Mouse (Mus musculus) forebrain, embryonic 16.5 days (tissue): ENCODE data around the gene Gas2l3. TPM values are rescaled to one million over a fixed set of nuclear protein-coding genes. Genes with fewer than 3 reads are reported as not detected.
A peak's percentile ranks its signal among the peaks of the same experiment; 100 is the strongest.

Experiments used
- ATAC-seq: fragments of 200-750 bp; cut with Nextera tagmentation; 2 replicates; pipeline ENCODE4 v1.8.0; 2017; ENCODE audit warnings: mild to moderate bottlenecking, moderate library complexity
- H3K27ac ChIP-seq: fragments of 300-500 bp; sonication (generic); 2 replicates; pipeline ENCODE4 v1.5.1; 2014; ENCODE audit warnings: low read length, control low read depth
- H3K27me3 ChIP-seq: fragments of 300-500 bp; sonication (generic); replicated peaks from 2 replicates; pipeline ENCODE4 v1.6.1; 2014; ENCODE audit warnings: low read length; ENCODE audit not compliant: control insufficient read depth, insufficient read depth
- H3K36me3 ChIP-seq: fragments of 300-500 bp; sonication (generic); 2 replicates; pipeline ENCODE4 v1.6.1; 2014; ENCODE audit not compliant: control insufficient read depth, insufficient read depth
- H3K4me1 ChIP-seq: fragments of 300-500 bp; sonication (generic); replicated peaks from 2 replicates; pipeline ENCODE4 v1.6.1; 2014; ENCODE audit warnings: low read length; ENCODE audit not compliant: control insufficient read depth, insufficient read depth
- H3K4me2 ChIP-seq: fragments of 300-500 bp; sonication (generic); 2 replicates; pipeline ENCODE4 v1.6.1; 2014; ENCODE audit warnings: mild to moderate bottlenecking, low read length, control low read depth
- H3K4me3 ChIP-seq: fragments of 300-500 bp; sonication (generic); replicated peaks from 2 replicates; pipeline ENCODE4 v1.5.1; 2014; ENCODE audit warnings: mild to moderate bottlenecking, low read length, control low read depth
- H3K9ac ChIP-seq: fragments of 300-500 bp; sonication (generic); replicated peaks from 2 replicates; pipeline ENCODE4 v1.6.1; 2014; ENCODE audit warnings: low read depth, low read length, control low read depth
- H3K9me3 ChIP-seq: fragments of 300-500 bp; sonication (generic); 2 replicates; pipeline ENCODE4 v1.6.1; 2016; ENCODE audit warnings: low read length; ENCODE audit not compliant: control insufficient read depth
- WGBS: fragments of 180-500 bp; shearing (Covaris S2); extraction: QIAGEN DNeasy Blood & Tissue Kit; methylation state at CpG from one replicate; pipeline ENCODE4 v1.1.7; 2014; 5-methylcytosine and 5-hydroxymethylcytosine counted together
- polyA plus RNA-seq: library from polyadenylated mRNA; unstranded; fragments of >200 nt; fragmentation: Nextera tagmentation; extraction: Ambion mirVana; gene quantifications from 2 replicates; pipeline ENCODE4 v1.2.1, GENCODE M21; 2015

Gas2l3 gene
- polyA plus RNA-seq, 1 experiment from 2014 or later = 10.2 TPM

DNA sequence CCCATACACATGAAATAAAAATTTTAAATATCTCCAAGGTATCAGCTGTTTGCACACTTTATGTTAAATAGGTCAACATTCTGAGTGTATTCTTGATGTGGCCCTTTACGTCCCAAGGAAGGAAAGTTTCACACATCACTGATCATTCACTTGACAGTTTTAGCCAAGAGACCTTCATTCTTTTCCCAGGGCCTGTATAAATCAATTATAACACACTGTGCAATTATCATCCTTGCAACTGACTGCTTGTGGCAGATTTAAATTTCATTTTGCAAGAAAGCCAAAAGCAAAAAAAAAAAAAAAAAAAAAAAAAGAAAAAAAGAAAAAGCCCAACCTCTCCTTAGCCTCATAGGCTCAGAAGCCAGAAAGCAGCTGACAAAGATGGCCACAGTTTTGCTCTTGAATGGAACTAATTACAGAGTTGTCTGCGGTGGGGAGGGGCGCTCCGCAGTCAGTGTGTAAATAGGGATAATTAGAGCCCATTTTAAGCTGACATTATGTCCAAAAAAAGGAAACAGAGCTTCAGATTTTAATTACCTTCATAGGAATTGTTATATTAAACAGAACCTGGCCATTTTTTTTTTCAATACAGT lies 52.1 kb downstream of the Gas2l3 start:
- peak; percentile 84 for ATAC-seq
- H3K27ac ChIP-seq = 0 out of 2 replicates have a peak overlapping the region, but pooled peaks have one; percentile 12

DNA sequence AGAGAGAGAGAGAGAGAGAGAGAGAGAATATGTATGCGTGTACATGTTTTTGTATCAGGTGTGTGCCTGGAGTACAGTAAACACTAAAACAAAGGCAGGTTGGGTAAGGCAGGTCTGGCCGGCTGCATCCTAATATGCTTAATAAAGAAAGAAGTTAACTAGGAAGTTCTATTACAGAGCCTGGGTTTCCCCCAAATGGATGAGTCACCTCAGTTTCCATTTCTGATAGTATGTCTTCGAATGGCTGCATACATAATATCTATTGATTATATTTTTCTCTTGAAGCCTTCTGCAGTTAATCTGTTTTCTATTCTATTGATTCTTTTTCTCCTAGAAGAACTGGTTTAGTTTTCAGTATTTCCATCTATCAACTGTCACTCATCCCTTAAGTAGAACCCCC lies 57.3 kb downstream of the Gas2l3 start:
- no peak overlapping the region for H3K9ac ChIP-seq
- 89% methylated on average over 3 of the region's 3 CpGs for WGBS
- H3K4me3 ChIP-seq = no peak overlapping the region
- no peak for ATAC-seq
- H3K9me3 ChIP-seq = no peaks in the 10 kb centered on the region
- H3K4me2 ChIP-seq = no peak overlapping the region
- H3K4me1 ChIP-seq = no peaks in the 10 kb centered on the region
- no peaks in the 10 kb centered on the region for H3K27me3 ChIP-seq
- no peaks in the 10 kb centered on the region for H3K36me3 ChIP-seq
- H3K27ac ChIP-seq = no peak overlapping the region

More for the DNA sequence above, 52.1 kb downstream of the Gas2l3 start:
- no peaks in the 10 kb centered on the region for H3K36me3 ChIP-seq
- H3K4me2 ChIP-seq = no peak overlapping the region
- no peak overlapping the region for H3K9ac ChIP-seq
- no peak overlapping the region for H3K4me3 ChIP-seq
- H3K27me3 ChIP-seq = no peaks in the 10 kb centered on the region
- H3K4me1 ChIP-seq = peaks cover 8% of the 10 kb centered on the region; the same call in 1 of the 2 replicates
- no peaks in the 10 kb centered on the region for H3K9me3 ChIP-seq
- WGBS = 18% methylated on average over 4 of the region's 4 CpGs

DNA sequence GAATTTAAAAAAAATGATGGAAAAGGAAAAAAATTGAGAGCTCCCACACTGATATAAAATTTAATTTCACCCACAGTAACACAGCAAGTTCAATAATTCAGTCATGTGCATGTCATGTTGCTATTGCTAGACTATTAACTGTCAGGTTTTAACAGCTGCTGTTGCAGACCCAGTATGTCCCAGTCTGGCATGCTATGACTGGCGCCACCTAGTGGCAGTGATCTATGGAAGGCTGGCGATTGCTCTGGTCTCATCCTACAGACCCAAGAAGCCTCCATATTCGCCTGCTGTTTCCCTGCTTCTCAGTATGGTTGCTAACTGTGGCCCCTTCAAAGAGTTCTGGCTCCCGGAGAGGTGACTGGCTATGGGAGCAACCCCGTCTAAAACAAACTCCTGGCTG lies 60.3 kb downstream of the Gas2l3 start:
- peak; percentile 85 for ATAC-seq
- WGBS = 6% methylated on average over 5 of the region's 5 CpGs

DNA sequence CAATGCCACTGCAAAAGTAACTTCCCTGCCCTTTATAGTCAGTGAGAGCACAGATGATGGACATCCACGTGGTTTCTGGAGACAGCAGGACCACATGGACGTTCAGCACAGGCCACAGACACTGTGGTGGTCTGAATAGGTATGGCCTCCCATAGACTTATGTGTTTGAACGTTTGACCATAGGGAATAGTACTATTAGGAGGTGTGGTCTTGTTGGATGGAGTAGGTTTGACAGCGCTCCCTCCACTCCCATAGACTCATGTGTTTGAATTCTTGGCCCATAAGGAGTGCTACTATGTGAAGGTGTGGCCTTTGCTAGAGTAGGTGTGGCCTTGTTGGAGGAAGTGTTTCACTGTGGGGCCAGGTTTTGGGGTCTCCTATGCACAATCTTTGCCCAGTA lies 66.0 kb downstream of the Gas2l3 start:
- H3K4me3 ChIP-seq = no peak overlapping the region
- no peak for ATAC-seq
- peaks cover 3% of the 10 kb centered on the region; the same call in 1 of the 2 replicates for H3K9me3 ChIP-seq
- H3K36me3 ChIP-seq = no peaks in the 10 kb centered on the region
- H3K27me3 ChIP-seq = no peaks in the 10 kb centered on the region
- H3K4me2 ChIP-seq = no peak overlapping the region
- WGBS = 69% methylated on average over 4 of the region's 4 CpGs
- no peak overlapping the region for H3K9ac ChIP-seq
- no peak overlapping the region for H3K27ac ChIP-seq
- H3K4me1 ChIP-seq = no peaks in the 10 kb centered on the region

More for the DNA sequence above, 60.3 kb downstream of the Gas2l3 start:
- H3K9me3 ChIP-seq = no peaks in the 10 kb centered on the region
- H3K27me3 ChIP-seq = no peaks in the 10 kb centered on the region
- H3K36me3 ChIP-seq = no peaks in the 10 kb centered on the region
- H3K4me2 ChIP-seq = no peak overlapping the region
- no peak overlapping the region for H3K9ac ChIP-seq
- no peak overlapping the region for H3K27ac ChIP-seq
- no peaks in the 10 kb centered on the region for H3K4me1 ChIP-seq
- no peak overlapping the region for H3K4me3 ChIP-seq

DNA sequence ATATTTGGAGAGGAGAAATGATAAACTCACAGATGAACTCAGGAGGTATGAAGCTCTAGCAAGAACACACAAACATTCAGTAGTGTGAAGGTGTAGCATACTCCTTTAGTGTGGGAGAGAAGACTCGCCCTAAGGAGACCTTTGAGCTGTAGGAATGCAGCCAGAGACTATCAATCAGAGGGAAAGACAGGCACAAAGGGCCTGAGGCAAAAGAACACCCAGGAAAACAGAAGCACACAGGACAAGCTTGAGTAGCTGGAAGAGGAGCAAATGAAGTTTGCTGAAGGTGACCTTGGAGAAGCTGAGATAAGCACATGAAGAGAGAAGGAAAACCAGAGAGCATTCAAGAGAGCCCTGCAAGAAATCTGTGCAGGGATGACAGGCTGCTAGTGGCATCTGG lies 73.7 kb downstream of the Gas2l3 start:
- no peaks in the 10 kb centered on the region for H3K9me3 ChIP-seq
- no peak for ATAC-seq
- no peak overlapping the region for H3K9ac ChIP-seq
- no peak overlapping the region for H3K4me3 ChIP-seq
- no peak overlapping the region for H3K27ac ChIP-seq
- no peaks in the 10 kb centered on the region for H3K4me1 ChIP-seq
- H3K27me3 ChIP-seq = no peaks in the 10 kb centered on the region
- no peak overlapping the region for H3K4me2 ChIP-seq
- no peaks in the 10 kb centered on the region for H3K36me3 ChIP-seq
- WGBS = 75% methylated on average over 1 of the region's 1 CpGs

DNA sequence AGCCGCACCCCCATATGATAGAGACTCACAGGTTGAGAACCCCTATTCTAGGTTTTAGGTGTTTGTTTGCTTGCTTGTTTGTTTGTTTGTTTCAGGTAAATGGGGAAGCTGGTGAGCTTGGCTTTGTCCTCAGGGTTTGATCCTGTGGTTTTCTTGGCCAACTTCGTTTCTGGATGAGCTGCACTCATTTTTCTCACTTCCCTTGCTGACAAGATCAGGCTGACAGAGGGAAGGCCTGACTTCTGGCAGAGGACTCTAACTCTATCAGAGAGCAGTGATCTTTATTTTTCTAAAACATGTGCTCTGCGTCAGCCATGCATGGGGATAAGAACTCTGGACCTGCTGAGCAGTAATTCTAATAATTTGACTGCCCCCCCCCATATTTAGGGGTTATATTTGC lies 84.8 kb downstream of the Gas2l3 start:
- Histone ChIP-seq H3K4me1 (no peaks in the 10 kb centered on the region), H3K36me3 (no peaks in the 10 kb centered on the region), H3K9ac (no peak overlapping the region), H3K27me3 (no peaks in the 10 kb centered on the region), H3K4me3 (no peak overlapping the region), H3K9me3 (no peaks in the 10 kb centered on the region), H3K4me2 (no peak overlapping the region), H3K27ac (no peak overlapping the region)
- ATAC-seq = no peak
- WGBS = 83% methylated on average over 3 of the region's 3 CpGs

Other genes starting within 250 kb of the Gas2l3 start
- gene Ano4, start 99.2 kb downstream of the Gas2l3 start, polyA plus RNA-seq = 6.4 and 7.3 TPM in 2 replicates
- gene Nr1h4, start 89.6 kb upstream of the Gas2l3 start, polyA plus RNA-seq = 0.12 and 0.27 TPM in 2 replicates
- gene Slc17a8, start 177.3 kb upstream of the Gas2l3 start, polyA plus RNA-seq = 0.24 and 0.53 TPM in 2 replicates
- 9.5 and 9.8 TPM in 2 replicates for gene Scyl2, start 242.3 kb upstream of the Gas2l3 start, polyA plus RNA-seq